Mouse (Mus musculus): ENCODE measurements at regions not wholly inside any gene's neighbourhood (a gene's known extent, or its start where the extent isn't known, plus 50 kb on each side); places are given as distances from the start of the nearest gene placed in this dataset.

DNA sequence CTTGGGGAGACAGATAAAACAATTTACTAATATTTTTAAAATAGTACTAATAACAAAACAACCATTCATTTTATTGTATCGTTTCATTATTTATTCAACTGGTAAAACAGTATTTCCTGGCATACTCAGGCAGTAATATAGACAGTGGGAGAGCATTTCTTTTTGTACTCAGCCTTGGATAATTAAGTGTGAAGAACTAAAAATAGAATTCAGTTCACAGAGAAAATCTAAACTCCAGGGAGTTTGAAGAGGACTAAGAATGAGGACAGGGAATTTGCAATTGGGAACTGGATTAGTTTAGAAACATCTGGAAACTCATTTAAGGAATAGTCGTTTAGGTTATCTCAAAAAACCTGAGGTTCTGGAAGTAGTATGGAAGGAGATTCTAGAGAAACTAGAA lies 525.4 kb upstream of the Gje1 start:
- H3K27ac ChIP-seq (ENCODE audit: insufficient read depth, low read depth) = no peak overlapping the region
- in situ Hi-C loops (cut with MboI; ENCODE audit: low pct_ligation_motif_present, low pct_unique_long_range_greater_than_20kb, low sequenced_read_pairs) = no loop called here
- H3K36me3 ChIP-seq (replicated peaks in 1 of 2; ENCODE audit: control insufficient read depth in 1 of 2, insufficient read depth in 1 of 2, low read length in 1 of 2) = no peaks in the 10 kb centered on the region
- no peaks in the 10 kb centered on the region for H3K79me2 ChIP-seq (replicated peaks; ENCODE audit: control insufficient read depth, extremely low read depth, insufficient read depth, poor library complexity, severe bottlenecking)
- no peaks in the 10 kb centered on the region for H3K9me3 ChIP-seq (replicated peaks; ENCODE audit: low read length)
- H3K4me1 ChIP-seq (ENCODE audit: control insufficient read depth in 1 of 2, insufficient read depth in 2 of 2) = no peaks in the 10 kb centered on the region
- no peaks in the 10 kb centered on the region for H3K27me3 ChIP-seq (replicated peaks)
- no peak for TF ChIP-seq MAZ (IDR thresholded peaks at IDR 0.05; ENCODE audit: low read depth, low read length)
- no peak for TF ChIP-seq ETS1 (conservative IDR thresholded peaks at IDR 0.05; ENCODE audit: low read depth, low read length)
- TF ChIP-seq IRF4 (IDR thresholded peaks at IDR 0.05; ENCODE audit: low read depth, low read length) = no peak
- no peak for TF ChIP-seq CTCF (conservative IDR thresholded peaks at IDR 0.05 in 1 of 2, IDR thresholded peaks at IDR 0.05 in 1 of 2; ENCODE audit: low read depth in 2 of 2, low read length in 2 of 2)
- no peak for TF ChIP-seq MXI1 (IDR thresholded peaks at IDR 0.05; ENCODE audit: low read depth, low read length)
- TF ChIP-seq USF2 (conservative IDR thresholded peaks at IDR 0.05; ENCODE audit: low read depth, low read length) = no peak
- TF ChIP-seq ZKSCAN1 (IDR thresholded peaks at IDR 0.05; ENCODE audit: borderline replicate concordance, low read depth, low read length) = no peak
- no peak for TF ChIP-seq ELF1 (IDR thresholded peaks at IDR 0.05; ENCODE audit: low read depth, low read length)
- no peak for TF ChIP-seq TCF12 (IDR thresholded peaks at IDR 0.05; ENCODE audit: low read depth, low read length)
- TF ChIP-seq CHD1 (IDR thresholded peaks at IDR 0.05; ENCODE audit: low read depth, low read length) = no peak
- no peak for TF ChIP-seq KAT2A (IDR thresholded peaks at IDR 0.05; ENCODE audit: insufficient replicate concordance, low read length)
- TF ChIP-seq NRF1 (IDR thresholded peaks at IDR 0.05; ENCODE audit: low read depth, low read length) = no peak
- no peak for TF ChIP-seq POLR2A (IDR thresholded peaks at IDR 0.05; ENCODE audit: low read depth, low read length)
- no peak for TF ChIP-seq ZMIZ1 (IDR thresholded peaks at IDR 0.05; ENCODE audit: low read depth, low read length)
- H3K9ac ChIP-seq (ENCODE audit: insufficient read depth, low read depth) = no peak overlapping the region
- dilution Hi-C loops (cut with MboI; ENCODE audit: extremely low pct_ligation_motif_present, extremely low pct_unique_long_range_greater_than_20kb, low sequenced_read_pairs) = no loop called here
- no peak overlapping the region for H3K4me3 ChIP-seq (replicated peaks in 1 of 3; ENCODE audit: low read depth in 2 of 3, low read length in 2 of 3, poor library complexity in 1 of 3)
- no peak overlapping the region for H3K4me2 ChIP-seq (ENCODE audit: insufficient read depth, low read depth, poor library complexity, severe bottlenecking)
- no peak for DNase-seq (ENCODE audit: extremely low read depth)

DNA sequence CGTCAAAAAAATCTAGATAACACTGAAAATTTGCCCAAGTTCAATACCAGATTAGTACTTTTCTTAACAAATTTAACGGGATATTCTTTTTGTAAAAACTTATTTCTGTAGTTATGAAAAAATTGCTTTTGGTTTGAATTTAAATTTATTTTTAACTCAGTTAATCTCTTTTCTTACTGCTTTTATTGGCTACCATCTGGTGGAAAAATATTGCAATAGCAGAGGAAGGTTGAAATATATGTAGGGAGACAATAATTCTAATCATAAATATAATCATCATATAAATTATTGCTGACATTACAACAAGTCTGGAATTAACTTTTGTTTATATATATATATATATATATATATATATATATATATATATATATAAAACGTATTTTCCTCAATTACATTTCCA lies 500.9 kb upstream of the Gje1 start:
- Histone ChIP-seq H3K27me3 (replicated peaks) (no peaks in the 10 kb centered on the region), H3K36me3 (replicated peaks in 1 of 2; ENCODE audit: control insufficient read depth in 1 of 2, insufficient read depth in 1 of 2, low read length in 1 of 2) (no peaks in the 10 kb centered on the region), H3K4me1 (ENCODE audit: control insufficient read depth in 1 of 2, insufficient read depth in 2 of 2) (no peaks in the 10 kb centered on the region), H3K4me2 (ENCODE audit: insufficient read depth, low read depth, poor library complexity, severe bottlenecking) (no peak overlapping the region), H3K9me3 (replicated peaks; ENCODE audit: low read length) (no peaks in the 10 kb centered on the region), H3K9ac (ENCODE audit: insufficient read depth, low read depth) (no peak overlapping the region), H3K4me3 (replicated peaks in 1 of 3; ENCODE audit: low read depth in 2 of 3, low read length in 2 of 3, poor library complexity in 1 of 3) (no peak overlapping the region), H3K27ac (ENCODE audit: insufficient read depth, low read depth) (no peak overlapping the region), H3K79me2 (replicated peaks; ENCODE audit: control insufficient read depth, extremely low read depth, insufficient read depth, poor library complexity, severe bottlenecking) (no peaks in the 10 kb centered on the region)
- no peak for DNase-seq (ENCODE audit: extremely low read depth)
- TF ChIP-seq ZC3H11A (IDR thresholded peaks at IDR 0.05; ENCODE audit: low read depth, low read length) (no peak), UBTF (IDR thresholded peaks at IDR 0.05; ENCODE audit: low read depth, low read length) (no peak), SMC3 (IDR thresholded peaks at IDR 0.05; ENCODE audit: low read depth, low read length) (no peak), IRF4 (IDR thresholded peaks at IDR 0.05; ENCODE audit: low read depth, low read length) (no peak), CTCF (conservative IDR thresholded peaks at IDR 0.05 in 1 of 2, IDR thresholded peaks at IDR 0.05 in 1 of 2; ENCODE audit: low read depth in 2 of 2, low read length in 2 of 2) (no peak), POLR2A (IDR thresholded peaks at IDR 0.05; ENCODE audit: low read depth, low read length) (no peak), USF1 (IDR thresholded peaks at IDR 0.05; ENCODE audit: low read depth, low read length) (no peak), CHD2 (IDR thresholded peaks at IDR 0.05; ENCODE audit: low read length) (no peak), JUN (IDR thresholded peaks at IDR 0.05; ENCODE audit: insufficient read depth, low read depth, low read length) (no peak), KAT2A (IDR thresholded peaks at IDR 0.05; ENCODE audit: insufficient replicate concordance, low read length) (no peak), NELFE (IDR thresholded peaks at IDR 0.05; ENCODE audit: low read depth, low read length) (no peak), NRF1 (IDR thresholded peaks at IDR 0.05; ENCODE audit: low read depth, low read length) (no peak)
- dilution Hi-C loops (cut with MboI; ENCODE audit: extremely low pct_ligation_motif_present, extremely low pct_unique_long_range_greater_than_20kb, low sequenced_read_pairs) (no loop called here), in situ Hi-C loops (cut with MboI; ENCODE audit: low pct_ligation_motif_present, low pct_unique_long_range_greater_than_20kb, low sequenced_read_pairs) (no loop called here)
